Mouse (Mus musculus): ENCODE results near the gene Ahdc1.

Ahdc1 gene

GRCm38 (mm10) chr4:133039116-133039819 lies 28.2 kb downstream of the Ahdc1 start:
- no peak for DNase-seq (ENCODE audit: low spot score in 2 of 2)

- no peak for DNase-seq (ENCODE audit: low spot score in 2 of 2)
Observed at GRCm38 (mm10) chr4:133039832-133040231, 28.8 kb downstream of the Ahdc1 start.

DNA sequence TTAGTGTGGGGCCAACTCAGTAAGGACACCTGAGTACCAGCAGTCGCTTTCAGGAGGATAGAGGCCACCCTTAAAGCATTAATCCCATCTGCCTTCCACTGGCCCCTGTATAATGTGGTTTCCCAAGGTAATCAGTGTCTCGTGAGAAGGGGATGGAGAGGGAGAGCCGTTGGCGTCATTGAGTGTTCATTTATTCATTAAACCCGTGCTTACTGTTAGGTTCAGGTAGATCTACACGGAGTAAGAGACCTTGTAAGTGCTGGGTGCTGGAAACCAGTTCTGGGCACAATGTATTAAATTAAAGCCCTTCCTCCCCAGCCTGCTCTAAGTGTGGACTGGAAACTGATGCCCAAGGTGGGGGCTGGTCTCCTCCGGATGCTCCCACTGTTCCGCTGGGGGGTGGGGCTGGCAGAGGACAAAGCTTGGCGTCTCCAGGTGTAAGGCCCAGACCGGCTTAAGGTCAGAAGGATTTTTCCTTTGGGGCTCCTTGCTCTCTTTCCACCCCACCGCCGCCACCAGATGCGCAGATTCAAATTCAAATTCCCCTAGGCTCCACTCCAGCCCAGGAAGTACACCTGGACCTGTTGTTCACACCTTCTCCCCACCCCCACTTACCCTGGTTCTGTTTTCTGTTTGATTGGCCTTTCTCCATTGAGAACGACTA lies 29.3 kb downstream of the Ahdc1 start:
- DNase-seq (ENCODE audit: low spot score in 2 of 2): no peak

DNA sequence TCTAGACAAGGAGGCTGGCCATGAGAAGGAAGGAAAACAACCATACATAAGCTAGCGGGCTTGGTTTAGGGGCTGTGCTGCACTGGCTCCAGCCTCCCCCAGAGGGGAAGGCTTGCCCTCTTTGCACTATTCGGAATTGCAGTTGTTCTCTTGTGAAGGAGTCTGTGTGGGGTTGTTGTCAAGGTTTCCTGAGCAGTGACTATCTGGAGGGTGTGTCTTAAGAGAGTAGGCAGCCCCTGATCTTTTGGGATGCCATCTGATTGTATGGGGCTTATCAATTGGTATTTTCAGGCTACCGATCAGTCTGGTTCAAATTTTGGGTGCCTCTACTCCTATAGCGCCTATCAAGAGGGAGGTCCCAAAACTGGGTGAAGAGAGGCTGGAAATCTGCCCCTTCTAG lies 31.2 kb downstream of the Ahdc1 start:
- DNase-seq (ENCODE audit: low spot score in 2 of 2): no peak

DNA sequence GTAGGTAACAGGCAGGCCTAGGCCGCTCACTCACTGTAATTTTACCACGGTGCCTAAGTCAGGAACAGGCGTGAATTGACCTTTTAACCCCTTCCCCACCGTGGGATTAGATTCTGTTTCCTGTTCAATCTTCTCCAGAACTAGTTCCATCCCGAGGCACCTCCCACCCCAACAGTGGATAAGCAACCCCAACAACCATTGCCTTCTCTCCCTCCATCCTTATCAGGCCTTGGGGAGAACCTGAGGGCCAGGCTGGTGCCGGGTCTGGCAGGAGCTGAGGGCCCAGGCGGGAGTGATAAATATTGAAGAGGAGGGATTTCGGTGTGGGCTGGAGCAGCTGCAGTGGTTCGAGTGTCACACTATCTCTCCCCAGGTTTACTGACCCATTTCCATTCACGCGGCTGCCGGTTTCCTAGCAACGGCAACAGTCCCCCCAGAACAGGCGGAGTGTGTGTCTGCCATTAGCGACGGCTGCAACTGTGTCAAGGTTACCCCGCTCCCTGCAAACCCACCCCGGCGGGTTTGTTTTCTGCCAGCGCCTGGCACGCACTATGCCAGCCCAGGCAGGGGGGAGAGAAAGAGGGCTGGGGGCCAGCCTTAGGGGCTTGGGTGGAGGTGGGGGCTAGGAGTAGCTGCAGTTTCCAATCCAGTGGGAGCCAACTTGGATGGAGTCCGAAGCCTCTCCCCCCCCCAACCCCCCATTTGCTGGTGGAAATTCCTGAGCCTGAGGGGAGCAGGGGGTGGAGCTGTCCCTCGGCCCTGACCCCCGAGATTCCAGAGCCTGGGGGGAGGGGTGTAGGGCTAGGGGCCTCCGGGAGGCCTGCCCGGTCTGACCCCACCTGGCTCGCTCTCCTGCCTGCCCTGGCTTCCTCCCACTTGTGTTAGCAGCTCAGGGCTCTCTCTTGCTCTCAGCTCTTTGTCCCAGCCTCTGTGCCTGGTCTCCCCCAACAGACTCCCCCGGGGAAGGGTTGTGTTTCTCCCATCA lies 31.9 kb downstream of the Ahdc1 start:
- no peak for DNase-seq (ENCODE audit: low spot score in 2 of 2)

- DNase-seq (ENCODE audit: low spot score in 2 of 2): no peak
Observed at GRCm38 (mm10) chr4:133043798-133044646, 33.0 kb downstream of the Ahdc1 start.

DNA sequence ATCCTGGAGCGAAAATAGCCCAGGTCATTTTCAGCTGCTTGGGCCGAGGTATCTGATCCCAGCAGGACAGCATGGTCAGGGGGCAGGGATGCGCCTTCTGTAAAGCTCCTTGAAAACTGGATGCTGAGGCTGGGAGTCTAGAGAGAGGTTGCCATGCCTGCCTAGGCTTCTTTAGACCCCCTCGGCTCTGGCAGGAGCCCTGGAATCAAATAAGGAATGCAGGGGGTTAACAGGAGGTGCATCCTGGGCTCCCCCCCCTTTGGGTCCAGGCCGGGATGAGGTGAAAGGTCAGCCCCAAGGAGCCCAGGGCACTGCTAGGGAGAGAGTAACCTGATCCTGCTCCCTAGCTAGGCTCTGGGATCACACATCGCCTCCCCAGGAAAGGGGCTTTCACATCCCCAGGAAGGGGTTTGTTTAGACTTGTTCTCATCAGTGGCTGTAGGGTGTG lies 33.6 kb downstream of the Ahdc1 start:
- no peak for DNase-seq (ENCODE audit: low spot score in 2 of 2)

DNA sequence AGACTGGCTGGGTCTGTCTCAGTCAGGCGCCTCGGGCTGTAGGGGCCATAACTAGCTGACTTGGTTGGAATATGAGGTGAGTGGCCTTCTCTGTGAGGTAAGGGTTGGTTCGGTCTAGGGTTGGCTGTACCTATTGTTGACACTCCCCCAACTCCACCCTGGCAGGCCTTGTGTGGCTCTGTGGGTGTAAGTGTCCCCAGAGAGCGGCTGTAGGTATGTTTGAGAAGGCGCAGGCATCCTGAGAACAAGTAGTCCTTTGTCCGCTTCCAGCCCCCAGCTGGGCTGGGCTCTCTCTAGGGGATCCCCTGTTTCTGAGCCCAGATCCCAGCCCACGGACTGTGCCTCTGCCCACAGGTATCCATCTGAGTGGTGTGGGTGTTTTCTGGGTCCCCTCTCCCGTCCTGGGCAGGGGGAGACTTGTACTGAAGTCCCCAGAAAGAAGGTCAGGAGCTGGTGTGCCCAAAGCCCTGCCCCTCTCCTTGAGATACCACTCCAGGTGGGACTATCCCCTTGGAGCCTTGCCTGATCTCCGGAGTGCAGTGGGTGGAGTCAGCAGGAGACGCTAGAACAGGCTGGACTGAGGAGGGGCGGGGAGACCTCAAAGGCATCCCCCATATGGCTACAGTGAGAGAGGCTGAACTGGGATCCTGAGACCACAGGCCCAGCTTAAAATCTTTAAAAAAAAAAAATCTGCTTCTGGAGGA lies 34.9 kb downstream of the Ahdc1 start:
- no peak for DNase-seq (ENCODE audit: low spot score in 2 of 2)

GRCm38 (mm10) chr4:133046691-133047352 lies 35.8 kb downstream of the Ahdc1 start:
- no peak for DNase-seq (ENCODE audit: low spot score in 2 of 2)

DNA sequence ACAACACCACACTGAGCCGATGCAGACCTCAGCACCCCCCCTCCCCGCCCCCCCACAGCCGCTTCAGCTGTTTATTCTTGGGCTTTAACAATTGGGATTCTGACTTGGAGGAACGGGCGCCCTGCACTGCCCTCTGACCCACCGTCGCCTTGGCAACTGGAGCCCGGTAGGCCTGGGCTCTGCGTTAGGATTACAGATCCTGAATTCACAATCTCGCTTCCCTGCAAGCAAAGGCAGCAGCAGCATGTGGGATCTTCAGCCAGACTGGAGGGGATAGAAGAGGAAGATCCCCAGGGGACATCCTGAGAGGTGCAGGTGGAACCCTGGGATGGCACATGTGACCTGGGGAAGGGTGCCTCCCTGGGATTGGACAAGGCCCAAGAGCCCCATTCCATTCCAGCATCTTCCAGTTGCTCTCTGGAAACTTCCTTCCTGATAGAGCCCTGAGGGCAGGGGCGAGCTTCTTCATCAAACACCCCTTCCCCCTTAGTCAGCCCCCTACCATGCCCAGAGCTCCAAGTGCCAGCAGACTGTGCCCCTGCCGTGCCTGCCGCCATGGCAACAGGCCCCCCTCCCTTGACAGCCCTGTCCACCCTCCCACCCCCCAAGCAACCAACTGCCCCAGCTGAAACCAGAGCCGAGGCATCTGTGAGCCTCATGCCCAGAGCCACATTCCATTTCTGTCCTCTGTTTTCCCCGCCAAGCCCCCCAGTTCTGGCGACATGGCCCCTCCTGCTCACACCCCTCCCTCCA lies 36.5 kb downstream of the Ahdc1 start:
- no peak for DNase-seq (ENCODE audit: low spot score in 2 of 2)

GRCm38 (mm10) chr4:133049071-133049920 lies 38.2 kb downstream of the Ahdc1 start:
- no peak for DNase-seq (ENCODE audit: low spot score in 2 of 2)

GRCm38 (mm10) chr4:133050196-133050836 lies 39.3 kb downstream of the Ahdc1 start:
- DNase-seq (ENCODE audit: low spot score in 2 of 2): no peak

- DNase-seq (ENCODE audit: low spot score in 2 of 2): no peak
Observed at GRCm38 (mm10) chr4:133050837-133051549, 39.9 kb downstream of the Ahdc1 start.

GRCm38 (mm10) chr4:133051550-133051865 lies 40.4 kb downstream of the Ahdc1 start:
- no peak for DNase-seq (ENCODE audit: low spot score in 2 of 2)

GRCm38 (mm10) chr4:133052029-133052745 lies 41.1 kb downstream of the Ahdc1 start:
- no peak for DNase-seq (ENCODE audit: low spot score in 2 of 2)

GRCm38 (mm10) chr4:133052995-133053572 lies 42.0 kb downstream of the Ahdc1 start:
- no peak for DNase-seq (ENCODE audit: low spot score in 2 of 2)
